Mouse (Mus musculus): ENCODE data around the gene Sergef.

Sergef gene

GRCm38 (mm10) chr7:46447473-46448165 lies 192.0 kb downstream of the Sergef start:
- DNase-seq (ENCODE audit: low spot score), result no peak

- DNase-seq (ENCODE audit: low spot score), result no peak
Observed at GRCm38 (mm10) chr7:46445896-46446295, 193.7 kb downstream of the Sergef start.

DNA sequence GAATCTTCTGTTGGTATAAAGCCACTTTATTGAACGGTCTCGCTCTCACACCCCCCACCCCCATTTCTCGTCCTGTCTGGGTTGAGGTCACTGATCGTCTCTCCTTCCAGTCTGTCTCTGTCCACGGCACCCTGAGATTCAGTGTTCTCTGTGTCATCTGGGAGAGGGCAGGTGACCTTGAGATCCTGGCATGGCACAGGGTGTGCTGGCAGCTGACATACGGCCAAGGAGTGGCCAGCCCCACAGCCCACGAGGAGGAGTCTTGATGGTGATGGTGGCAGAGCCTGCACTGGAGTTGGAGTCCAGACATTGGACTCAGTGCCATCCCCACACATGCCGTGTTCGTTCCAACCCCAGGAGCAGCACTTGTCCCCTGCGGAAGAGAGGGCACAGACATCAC lies 196.4 kb downstream of the Sergef start:
- DNase-seq (ENCODE audit: low spot score), result no peak

- DNase-seq (ENCODE audit: low spot score), result no peak
Observed at GRCm38 (mm10) chr7:46438537-46439141, 201.0 kb downstream of the Sergef start.

GRCm38 (mm10) chr7:46435833-46436232 lies 203.8 kb downstream of the Sergef start:
- DNase-seq (ENCODE audit: low spot score), result no peak

GRCm38 (mm10) chr7:46433874-46434273 lies 205.7 kb downstream of the Sergef start:
- DNase-seq (ENCODE audit: low spot score), result no peak

- DNase-seq (ENCODE audit: low spot score), result no peak
Observed at GRCm38 (mm10) chr7:46425012-46425411, 214.6 kb downstream of the Sergef start.

DNA sequence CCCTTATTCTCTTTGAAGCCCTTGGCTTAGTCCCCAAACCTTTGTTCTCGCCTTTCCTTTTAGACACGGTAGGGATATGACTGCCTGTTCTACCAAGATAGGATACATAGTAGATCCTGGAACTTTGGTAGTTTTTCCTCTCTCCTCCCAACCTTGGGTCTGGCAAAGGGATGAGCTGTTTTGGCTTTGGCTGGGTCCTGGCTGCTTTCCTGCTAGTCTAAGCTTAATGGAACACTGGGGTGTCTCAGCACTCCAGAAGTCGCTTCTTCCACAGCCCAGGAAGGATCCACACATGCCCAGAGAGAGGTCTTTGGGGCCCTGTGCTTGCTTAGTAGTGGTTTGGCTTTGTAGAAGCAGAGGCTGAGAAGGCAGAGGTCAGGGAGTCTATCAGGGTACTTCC lies 215.7 kb downstream of the Sergef start:
- no peak for DNase-seq (ENCODE audit: low spot score)

GRCm38 (mm10) chr7:46422764-46423412 lies 216.7 kb downstream of the Sergef start:
- DNase-seq (ENCODE audit: low spot score), result peak; percentile 40

DNA sequence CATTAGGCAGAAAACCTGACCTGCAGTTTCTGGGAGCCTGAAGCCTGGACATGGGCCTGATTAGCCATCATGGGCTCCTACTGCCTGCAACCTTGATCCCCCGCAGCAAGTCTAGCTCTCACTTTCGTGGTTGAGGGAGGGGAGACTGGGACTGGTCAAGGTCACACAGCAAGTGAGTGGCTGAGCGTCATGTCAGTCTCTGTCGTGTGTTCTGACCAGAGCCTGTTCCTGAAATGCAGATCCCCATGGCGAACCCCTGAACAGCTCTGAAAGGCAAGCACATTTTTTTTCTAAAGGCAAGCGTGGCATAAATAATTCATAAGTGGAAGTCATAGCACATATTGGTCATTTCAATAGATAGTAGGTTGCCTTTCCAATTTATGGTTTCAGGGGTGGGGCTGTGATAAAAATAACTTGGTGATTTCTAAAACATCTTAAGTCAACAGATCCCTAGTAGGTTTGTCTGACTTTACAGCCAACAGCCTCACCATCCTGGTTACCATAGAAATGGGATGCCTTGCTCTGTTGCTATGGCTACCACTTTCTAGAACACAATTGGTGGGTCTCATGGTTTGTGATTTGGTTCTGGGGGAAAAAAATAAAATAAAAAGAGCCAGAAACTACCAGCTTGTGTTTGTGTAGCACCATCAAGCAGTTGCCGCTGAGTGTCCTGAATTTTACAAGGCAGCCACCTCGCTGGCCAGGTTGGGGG lies 217.4 kb downstream of the Sergef start:
- DNase-seq (ENCODE audit: low spot score), result peak; percentile 55

DNA sequence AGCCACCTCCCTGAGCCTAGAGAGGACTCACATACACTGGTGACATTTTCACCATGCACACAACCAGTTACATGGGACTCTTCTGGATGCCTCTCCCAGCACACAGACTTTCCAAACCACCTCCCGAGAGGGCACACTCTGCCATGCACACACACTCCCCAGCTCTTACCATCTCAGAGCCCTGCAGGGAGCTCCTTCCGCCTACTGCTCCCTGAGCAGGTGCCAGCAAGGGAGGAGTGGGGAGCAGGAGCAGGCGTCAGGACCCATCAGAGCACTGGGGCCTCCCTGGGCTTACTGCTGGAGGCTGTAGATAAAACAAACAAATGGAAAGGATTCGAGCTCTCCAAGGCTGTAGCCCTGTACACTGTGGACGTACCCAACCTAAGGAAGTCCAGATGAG lies 218.1 kb downstream of the Sergef start:
- DNase-seq (ENCODE audit: low spot score), result no peak

DNA sequence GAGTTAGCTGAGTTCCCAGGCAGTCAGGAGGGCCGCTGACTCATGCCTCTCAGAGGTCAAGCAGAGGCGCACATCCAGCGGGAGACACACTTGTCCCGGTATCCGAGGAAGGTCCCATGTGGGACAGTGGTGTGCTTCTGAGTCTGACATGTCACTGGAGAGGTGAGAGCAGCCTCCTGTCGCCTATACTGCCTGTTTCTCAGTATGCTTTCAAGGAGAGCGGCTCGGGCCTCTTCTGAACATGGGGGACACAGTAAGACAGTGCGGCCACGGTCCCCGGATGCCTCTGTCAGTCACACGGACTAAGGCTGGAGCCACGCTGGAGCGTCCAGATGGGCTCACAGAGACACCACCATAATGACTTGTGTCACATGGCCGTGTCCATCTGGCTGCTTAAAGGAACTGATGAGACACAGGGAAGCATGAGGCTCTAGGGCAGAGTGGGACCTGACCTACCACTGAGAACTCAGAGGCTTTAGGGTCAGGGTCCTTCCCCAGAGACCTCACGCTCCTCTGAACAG lies 221.4 kb downstream of the Sergef start:
- DNase-seq (ENCODE audit: low spot score), result no peak

- DNase-seq (ENCODE audit: low spot score), result no peak
Observed at GRCm38 (mm10) chr7:46417467-46417866, 222.1 kb downstream of the Sergef start.

- no peak for DNase-seq (ENCODE audit: low spot score)
Observed at GRCm38 (mm10) chr7:46415818-46416425, 223.7 kb downstream of the Sergef start.

DNA sequence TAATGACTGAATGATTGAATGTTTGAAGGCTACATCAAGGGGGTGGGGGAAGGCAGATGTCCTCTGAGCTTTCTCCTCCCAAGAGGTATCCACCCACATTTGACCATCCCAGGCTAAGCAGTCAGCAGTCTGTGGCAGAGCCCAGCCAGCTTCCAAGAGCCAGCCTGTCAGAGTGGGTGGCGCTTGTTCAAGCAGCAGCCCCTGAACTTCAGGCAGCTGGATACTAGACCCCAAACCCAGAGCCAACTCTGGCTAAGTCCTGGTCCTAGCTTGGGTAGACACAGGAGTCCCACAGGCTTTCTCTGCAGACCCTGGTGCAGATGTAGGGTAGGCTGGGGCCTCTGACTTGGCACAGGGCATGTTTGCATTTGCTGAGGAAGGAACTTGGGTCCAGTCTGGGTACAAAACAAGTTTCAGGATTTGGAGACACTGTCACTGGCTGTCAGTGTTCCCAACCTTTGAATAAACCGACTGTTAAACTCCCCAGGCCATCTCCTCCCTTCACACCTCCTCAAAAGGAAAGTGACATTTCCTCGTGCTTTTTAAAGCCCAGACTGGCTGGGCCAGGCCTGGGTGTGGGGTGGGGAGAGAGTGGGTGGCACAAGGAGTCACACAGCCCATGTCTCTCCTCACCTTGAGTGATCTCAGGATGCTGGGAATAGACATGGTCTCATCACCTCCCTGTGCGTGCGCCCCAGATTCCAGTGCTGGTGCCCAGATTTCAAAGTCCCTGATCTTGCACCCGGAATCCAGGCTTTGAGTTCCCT lies 225.5 kb downstream of the Sergef start:
- DNase-seq (ENCODE audit: low spot score), result no peak

DNA sequence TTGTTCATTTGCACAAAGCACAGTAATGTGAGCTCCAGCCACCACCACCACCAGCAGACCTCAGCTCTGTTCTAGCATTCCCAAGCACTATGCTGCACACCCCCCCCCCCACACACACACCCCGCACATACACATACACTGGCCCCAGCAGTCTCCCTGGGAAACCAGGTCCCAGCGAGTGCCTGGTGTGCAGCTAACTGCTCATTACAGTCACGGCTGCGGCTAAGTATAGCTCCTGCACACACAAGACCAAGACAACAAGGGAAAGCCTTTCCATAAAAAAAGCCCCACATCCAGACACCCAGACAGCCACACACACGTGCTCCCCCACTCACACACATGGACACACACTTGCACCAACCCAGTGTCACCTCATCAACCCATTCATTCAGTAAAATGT lies 226.8 kb downstream of the Sergef start:
- DNase-seq (ENCODE audit: low spot score), result no peak

GRCm38 (mm10) chr7:46410727-46411126 lies 228.9 kb downstream of the Sergef start:
- no peak for DNase-seq (ENCODE audit: low spot score)

GRCm38 (mm10) chr7:46409204-46409789 lies 230.3 kb downstream of the Sergef start:
- DNase-seq (ENCODE audit: low spot score), result no peak

- no peak for DNase-seq (ENCODE audit: low spot score)
Observed at GRCm38 (mm10) chr7:46408606-46409005, 231.0 kb downstream of the Sergef start.

- DNase-seq (ENCODE audit: low spot score), result no peak
Observed at GRCm38 (mm10) chr7:46404756-46405155, 234.9 kb downstream of the Sergef start.

Measured in layer of hippocampus, adult 9-10 months (tissue).